Mouse (Mus musculus) spleen, postnatal 4 days (tissue): ENCODE results near the gene Smoc2.
A peak's percentile ranks its signal among the peaks of the same experiment; 100 is the strongest.

Experiments
- DNase-seq, 2 experiments: peaks; one replicate each; pipeline ENCODE4 v3.0.0; 2022; ENCODE audit warnings: low spot score in 2 of 2

Gene Smoc2

GRCm38 (mm10) chr17:14279966-14280300 is 627 bp downstream of the Smoc2 start:
- DNase-seq = no peak

- DNase-seq = no peak
These were observed 1.1 kb downstream of the Smoc2 start for GRCm38 (mm10) chr17:14280425-14280833.

GRCm38 (mm10) chr17:14288015-14288616 is 8.8 kb downstream of the Smoc2 start:
- DNase-seq = peak; percentile 49 to 85

- no peak for DNase-seq
These were observed 14.3 kb downstream of the Smoc2 start for GRCm38 (mm10) chr17:14293617-14294016.

GRCm38 (mm10) chr17:14295146-14295545 is 15.8 kb downstream of the Smoc2 start:
- DNase-seq = no peak

- DNase-seq = no peak
These were observed 21.1 kb downstream of the Smoc2 start for GRCm38 (mm10) chr17:14300361-14300760.

- no peak for DNase-seq
These were observed 22.4 kb downstream of the Smoc2 start for GRCm38 (mm10) chr17:14301491-14302344.

- DNase-seq = no peak
These were observed 23.1 kb downstream of the Smoc2 start for GRCm38 (mm10) chr17:14302356-14302755.

- no peak for DNase-seq
These were observed 24.4 kb downstream of the Smoc2 start for GRCm38 (mm10) chr17:14303722-14304121.

GRCm38 (mm10) chr17:14309884-14310283 is 30.6 kb downstream of the Smoc2 start:
- DNase-seq = no peak

GRCm38 (mm10) chr17:14312440-14312839 is 33.1 kb downstream of the Smoc2 start:
- DNase-seq = no peak

- DNase-seq = no peak
These were observed 35.0 kb downstream of the Smoc2 start for GRCm38 (mm10) chr17:14314308-14314707.

- DNase-seq = no peak
These were observed 37.2 kb downstream of the Smoc2 start for GRCm38 (mm10) chr17:14316536-14316935.

- DNase-seq = no peak
These were observed 38.1 kb downstream of the Smoc2 start for GRCm38 (mm10) chr17:14317439-14317838.

GRCm38 (mm10) chr17:14326156-14326555 is 46.9 kb downstream of the Smoc2 start:
- DNase-seq = no peak

GRCm38 (mm10) chr17:14328037-14328436 is 48.7 kb downstream of the Smoc2 start:
- no peak for DNase-seq

GRCm38 (mm10) chr17:14330498-14330897 is 51.2 kb downstream of the Smoc2 start:
- no peak for DNase-seq

GRCm38 (mm10) chr17:14339932-14340557 is 60.7 kb downstream of the Smoc2 start:
- DNase-seq = no peak

GRCm38 (mm10) chr17:14340736-14341135 is 61.4 kb downstream of the Smoc2 start:
- DNase-seq = no peak

- DNase-seq = no peak
These were observed 63.2 kb downstream of the Smoc2 start for GRCm38 (mm10) chr17:14342511-14342910.

GRCm38 (mm10) chr17:14343442-14343841 is 64.1 kb downstream of the Smoc2 start:
- DNase-seq = no peak

- DNase-seq = no peak
These were observed 66.2 kb downstream of the Smoc2 start for GRCm38 (mm10) chr17:14345556-14345955.

- no peak for DNase-seq
These were observed 67.6 kb downstream of the Smoc2 start for GRCm38 (mm10) chr17:14346891-14347290.
